Mouse (Mus musculus): ENCODE results near the gene Kcnk18. TPM values are rescaled to one million over a fixed set of nuclear protein-coding genes. Genes with fewer than 3 reads are reported as not detected.
A peak's percentile ranks its signal among the peaks of the same experiment; 100 is the strongest.

The Kcnk18 gene
- polyA plus RNA-seq, 1 experiment from 2014 or later = not detected

DNA sequence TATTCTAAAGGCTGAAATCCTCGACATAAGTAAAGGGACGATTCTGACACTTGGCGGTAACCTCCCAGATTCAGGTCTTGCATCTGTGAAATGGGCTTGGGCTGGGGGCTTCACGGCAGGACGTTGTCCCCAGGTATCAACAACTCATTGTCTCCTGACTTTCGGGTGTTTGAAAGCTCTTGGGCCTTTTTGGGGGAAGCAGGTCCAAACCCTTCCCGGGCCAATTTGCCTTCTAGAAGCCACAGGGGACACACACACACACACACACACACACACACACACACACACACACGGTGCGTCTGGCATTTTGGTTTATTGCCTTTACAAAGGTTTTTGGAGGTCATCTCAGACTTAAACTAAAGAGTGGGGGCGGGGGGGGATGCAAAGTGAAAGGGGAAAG is 25.6 kb upstream of the Kcnk18 start:
- Histone ChIP-seq H3K36me3 (no peaks in the 10 kb centered on the region), H3K9me3 (replicated peaks) (no peaks in the 10 kb centered on the region), H3K27me3 (ENCODE audit: low read depth, poor library complexity, severe bottlenecking) (peaks cover 98% of the 10 kb centered on the region), H3K4me3 (peak overlapping the region; percentile 41), H3K4me1 (peaks cover 36% of the 10 kb centered on the region), H3K27ac (no peak overlapping the region)
- no peak for DNase-seq (ENCODE audit: low spot score)
- WGBS = 1% methylated on average over 10 of the region's 10 CpGs

GRCm38 (mm10) chr19:59193986-59194820 is 24.8 kb upstream of the Kcnk18 start:
- peak; percentile 69 for DNase-seq (ENCODE audit: low spot score)
- peaks cover 90% of the 10 kb centered on the region for H3K27me3 ChIP-seq (ENCODE audit: low read depth, poor library complexity, severe bottlenecking)

DNA sequence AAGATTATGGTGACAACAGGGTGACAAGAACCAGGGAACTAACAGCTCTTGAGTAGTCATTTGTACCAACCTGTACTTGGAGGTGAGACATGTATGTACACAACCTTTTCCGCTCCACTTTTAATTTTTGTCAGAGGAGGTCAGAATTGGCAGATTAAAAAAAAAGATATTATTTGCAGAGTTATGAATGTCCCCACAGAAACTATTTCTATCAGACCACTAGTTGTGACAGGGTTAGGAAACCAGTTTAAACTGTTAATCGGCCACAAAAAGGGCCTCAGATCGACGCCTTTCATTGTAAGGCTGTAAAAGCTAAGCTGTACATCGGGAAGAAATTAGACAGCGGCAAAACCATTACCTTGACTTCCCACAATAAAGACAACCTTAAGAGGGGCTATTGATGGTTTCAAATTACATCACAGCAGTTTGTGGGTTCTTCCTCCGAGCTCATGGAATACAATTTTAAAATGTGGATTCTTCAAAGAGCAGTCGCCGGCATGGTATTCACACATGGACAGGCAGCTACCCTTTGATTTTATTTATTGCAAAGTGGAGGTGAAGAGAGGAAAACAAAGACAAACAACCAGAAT is 23.7 kb upstream of the Kcnk18 start:
- H3K36me3 ChIP-seq = no peaks in the 10 kb centered on the region
- H3K27ac ChIP-seq = no peak overlapping the region
- DNase-seq (ENCODE audit: low spot score) = no peak
- peaks cover 80% of the 10 kb centered on the region for H3K27me3 ChIP-seq (ENCODE audit: low read depth, poor library complexity, severe bottlenecking)
- 5% methylated on average over 9 of the region's 9 CpGs for WGBS
- peaks cover 5% of the 10 kb centered on the region; the same call in 1 of the 2 replicates for H3K9me3 ChIP-seq (replicated peaks)
- H3K4me3 ChIP-seq = no peak overlapping the region
- peaks cover 27% of the 10 kb centered on the region for H3K4me1 ChIP-seq

More at GRCm38 (mm10) chr19:59193986-59194820, 24.8 kb upstream of the Kcnk18 start:
- Histone ChIP-seq H3K36me3 (no peaks in the 10 kb centered on the region), H3K4me3 (peak overlapping the region; percentile 41), H3K4me1 (peaks cover 28% of the 10 kb centered on the region), H3K27ac (no peak overlapping the region), H3K9me3 (replicated peaks) (no peaks in the 10 kb centered on the region)
- under 1% methylated on average over 50 of the region's 50 CpGs for WGBS

GRCm38 (mm10) chr19:59196111-59196666 is 22.8 kb upstream of the Kcnk18 start:
- DNase-seq (ENCODE audit: low spot score) = peak; percentile 70
- H3K27me3 ChIP-seq (ENCODE audit: low read depth, poor library complexity, severe bottlenecking) = peaks cover 70% of the 10 kb centered on the region

DNA sequence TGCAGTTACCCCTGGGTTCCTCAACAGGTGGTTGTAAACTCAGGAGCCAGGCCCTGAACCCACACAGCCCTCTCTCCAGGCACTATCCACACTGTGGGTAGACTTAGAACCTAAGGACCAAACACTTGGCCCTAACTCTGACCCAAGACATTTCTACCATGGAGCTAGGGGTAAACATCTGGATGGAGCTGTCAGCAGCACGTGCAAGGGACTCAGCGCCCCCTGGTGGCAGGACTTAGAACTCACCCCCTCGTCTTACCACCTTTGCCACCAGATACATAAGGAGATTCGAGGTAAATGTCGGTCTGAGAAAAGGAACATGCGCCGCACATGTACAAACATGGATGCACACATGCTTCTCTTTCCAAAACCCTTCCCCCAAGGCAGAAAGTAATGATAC is 20.9 kb upstream of the Kcnk18 start:
- Histone ChIP-seq H3K27ac (no peak overlapping the region), H3K27me3 (ENCODE audit: low read depth, poor library complexity, severe bottlenecking) (peaks cover 51% of the 10 kb centered on the region), H3K4me3 (no peak overlapping the region), H3K4me1 (peaks cover 27% of the 10 kb centered on the region), H3K9me3 (replicated peaks) (peaks cover 5% of the 10 kb centered on the region; the same call in 1 of the 2 replicates), H3K36me3 (no peaks in the 10 kb centered on the region)
- 48% methylated on average over 7 of the region's 7 CpGs for WGBS
- DNase-seq (ENCODE audit: low spot score) = peak; percentile 79

More at GRCm38 (mm10) chr19:59196111-59196666, 22.8 kb upstream of the Kcnk18 start:
- 4% methylated on average over 15 of the region's 15 CpGs for WGBS
- Histone ChIP-seq H3K9me3 (replicated peaks) (peaks cover 5% of the 10 kb centered on the region; the same call in 1 of the 2 replicates), H3K27ac (no peak overlapping the region), H3K4me3 (no peak overlapping the region; the same call in 1 of the 2 replicates), H3K4me1 (peaks cover 27% of the 10 kb centered on the region), H3K36me3 (no peaks in the 10 kb centered on the region)

- no peak overlapping the region for H3K4me3 ChIP-seq
- peak; percentile 86 for DNase-seq (ENCODE audit: low spot score)
- H3K36me3 ChIP-seq = no peaks in the 10 kb centered on the region
- peaks cover 15% of the 10 kb centered on the region; the same call in 1 of the 2 replicates for H3K27me3 ChIP-seq (ENCODE audit: low read depth, poor library complexity, severe bottlenecking)
- H3K9me3 ChIP-seq (replicated peaks) = no peaks in the 10 kb centered on the region
- WGBS = 33% methylated on average over 5 of the region's 5 CpGs
- H3K27ac ChIP-seq = no peak overlapping the region
- no peaks in the 10 kb centered on the region for H3K4me1 ChIP-seq
These were observed 10.5 kb upstream of the Kcnk18 start for GRCm38 (mm10) chr19:59208475-59208874.

DNA sequence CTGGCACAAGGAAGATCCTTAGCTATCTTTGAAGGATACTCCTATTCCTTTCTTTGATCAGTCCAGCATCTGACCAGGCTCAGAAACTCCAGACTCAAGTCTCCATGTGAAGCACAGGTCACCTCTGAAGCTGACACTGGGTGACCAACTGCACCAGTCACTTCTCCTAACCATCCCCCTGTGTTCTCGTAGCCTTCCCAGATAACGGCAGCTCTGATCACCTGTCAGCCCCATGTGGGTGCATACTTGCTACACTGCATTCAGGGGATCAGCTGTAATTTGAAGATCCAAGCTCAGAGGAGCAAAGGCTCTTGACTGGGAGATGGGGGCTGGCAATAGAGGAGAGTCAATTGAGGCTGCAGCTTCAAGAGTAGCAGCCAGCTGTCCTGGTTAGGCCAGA is 10.0 kb upstream of the Kcnk18 start:
- Histone ChIP-seq H3K9me3 (replicated peaks) (no peaks in the 10 kb centered on the region), H3K4me3 (no peak overlapping the region), H3K27me3 (ENCODE audit: low read depth, poor library complexity, severe bottlenecking) (peaks cover 15% of the 10 kb centered on the region; the same call in 1 of the 2 replicates), H3K36me3 (no peaks in the 10 kb centered on the region), H3K4me1 (no peaks in the 10 kb centered on the region), H3K27ac (no peak overlapping the region)
- WGBS = 74% methylated on average over 2 of the region's 2 CpGs
- no peak for DNase-seq (ENCODE audit: low spot score)

DNA sequence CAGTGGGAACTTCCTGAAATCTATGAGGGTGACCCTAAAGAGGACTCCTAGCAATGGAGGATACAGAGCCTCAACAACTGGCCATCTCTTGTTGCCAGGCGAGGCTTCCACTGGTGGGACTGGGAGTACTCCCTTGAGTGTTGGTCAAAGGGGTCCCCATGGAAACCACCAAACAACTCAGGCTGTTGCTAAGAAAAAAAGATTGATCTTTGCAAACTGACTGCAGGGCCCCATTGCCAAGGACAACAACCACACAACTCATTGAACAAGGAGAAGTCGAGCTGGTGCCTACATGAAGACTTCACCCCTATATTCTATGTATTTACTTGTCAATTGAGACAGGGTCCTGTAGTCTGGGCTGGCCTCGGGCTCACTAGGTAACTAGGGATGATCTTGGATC is 2.1 kb upstream of the Kcnk18 start:
- H3K27me3 ChIP-seq (ENCODE audit: low read depth, poor library complexity, severe bottlenecking) = 0 out of 2 replicates have a peak, but pooled peaks cover 6% of the 10 kb centered on the region

DNA sequence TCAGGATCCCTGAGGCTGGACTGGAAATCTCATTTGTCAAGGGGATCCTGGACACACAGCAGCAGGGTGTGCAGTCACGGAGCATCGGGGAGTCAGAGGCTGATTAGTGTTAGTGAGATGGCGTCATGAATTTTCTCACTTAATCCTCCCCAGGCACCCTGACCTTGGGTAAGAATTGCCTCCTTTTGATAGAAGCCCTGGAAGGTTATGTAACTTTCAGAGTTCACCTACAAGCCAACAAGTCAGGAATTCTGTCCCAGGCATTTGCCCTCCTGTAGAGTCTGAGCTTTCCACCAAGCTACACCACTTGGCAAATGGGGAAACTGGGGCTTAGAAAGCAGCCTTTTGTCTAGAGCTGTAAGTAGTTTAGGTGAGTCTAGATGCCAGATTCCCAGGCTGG is 2.1 kb downstream of the Kcnk18 start:
- DNase-seq (ENCODE audit: low spot score) = no peak
- Histone ChIP-seq H3K9me3 (replicated peaks) (no peaks in the 10 kb centered on the region), H3K4me3 (no peak overlapping the region), H3K27me3 (ENCODE audit: low read depth, poor library complexity, severe bottlenecking) (0 out of 2 replicates have a peak, but pooled peaks cover 6% of the 10 kb centered on the region), H3K4me1 (no peaks in the 10 kb centered on the region), H3K36me3 (no peaks in the 10 kb centered on the region), H3K27ac (no peak overlapping the region)
- WGBS = 80% methylated on average over 3 of the region's 3 CpGs

More for the DNA sequence above, 2.1 kb upstream of the Kcnk18 start:
- no peaks in the 10 kb centered on the region for H3K9me3 ChIP-seq (replicated peaks)
- H3K4me1 ChIP-seq = no peaks in the 10 kb centered on the region
- DNase-seq (ENCODE audit: low spot score) = no peak
- H3K4me3 ChIP-seq = no peak overlapping the region
- no peak overlapping the region for H3K27ac ChIP-seq
- no peaks in the 10 kb centered on the region for H3K36me3 ChIP-seq
- 78% methylated on average over 3 of the region's 3 CpGs for WGBS

DNA sequence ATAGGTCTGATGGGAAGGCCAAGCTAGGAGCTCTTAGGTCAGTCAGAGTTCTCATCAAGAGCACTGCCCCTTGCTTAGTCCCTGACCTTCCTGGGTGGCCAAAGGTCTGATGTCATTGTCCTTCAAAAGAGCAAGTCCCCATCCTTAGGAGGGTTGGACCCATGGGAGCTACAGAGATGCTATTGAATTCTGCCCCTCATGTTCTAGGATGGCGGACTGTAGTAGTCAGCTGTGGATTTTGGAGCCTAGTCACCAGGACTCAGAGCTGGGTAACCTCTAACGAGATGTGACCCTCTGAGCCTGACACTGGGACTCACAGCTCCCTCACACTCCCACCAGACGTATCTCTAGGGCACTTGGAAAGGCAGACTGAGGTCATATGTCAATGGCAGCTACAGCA is 9.4 kb downstream of the Kcnk18 start:
- no peak for DNase-seq (ENCODE audit: low spot score)
- H3K27me3 ChIP-seq (ENCODE audit: low read depth, poor library complexity, severe bottlenecking) = no peaks in the 10 kb centered on the region
- H3K36me3 ChIP-seq = no peaks in the 10 kb centered on the region
- no peaks in the 10 kb centered on the region for H3K4me1 ChIP-seq
- 71% methylated on average over 3 of the region's 3 CpGs for WGBS
- H3K27ac ChIP-seq = no peak overlapping the region
- H3K4me3 ChIP-seq = no peak overlapping the region
- no peaks in the 10 kb centered on the region for H3K9me3 ChIP-seq (replicated peaks)

- Histone ChIP-seq H3K9me3 (replicated peaks) (no peaks in the 10 kb centered on the region), H3K4me3 (no peak overlapping the region), H3K27ac (no peak overlapping the region), H3K27me3 (ENCODE audit: low read depth, poor library complexity, severe bottlenecking) (peaks cover 2% of the 10 kb centered on the region; the same call in 1 of the 2 replicates), H3K36me3 (no peaks in the 10 kb centered on the region), H3K4me1 (no peaks in the 10 kb centered on the region)
- DNase-seq (ENCODE audit: low spot score) = no peak
- WGBS = 83% methylated on average over 5 of the region's 5 CpGs
These were observed 13.8 kb downstream of the Kcnk18 start for GRCm38 (mm10) chr19:59232786-59233185.

DNA sequence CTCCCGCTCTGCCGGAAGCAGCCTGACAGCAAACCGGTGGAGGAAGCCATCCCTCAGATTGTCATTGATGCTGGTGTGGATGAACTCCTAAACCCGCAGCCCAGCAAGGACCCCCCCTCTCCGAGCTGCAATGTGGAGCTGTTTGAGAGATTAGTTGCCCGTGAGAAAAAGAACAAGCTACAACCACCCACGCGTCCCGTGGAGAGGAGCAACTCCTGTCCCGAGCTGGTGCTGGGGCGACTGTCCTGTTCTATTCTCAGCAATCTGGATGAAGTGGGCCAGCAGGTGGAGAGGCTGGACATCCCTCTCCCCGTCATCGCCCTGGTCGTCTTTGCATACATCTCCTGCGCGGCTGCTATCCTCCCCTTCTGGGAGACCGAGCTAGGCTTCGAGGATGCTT is 16.0 kb downstream of the Kcnk18 start:
- H3K9me3 ChIP-seq (replicated peaks) = no peaks in the 10 kb centered on the region
- no peak overlapping the region for H3K27ac ChIP-seq
- 91% methylated on average over 18 of the region's 18 CpGs for WGBS
- no peak for DNase-seq (ENCODE audit: low spot score)
- H3K4me1 ChIP-seq = no peaks in the 10 kb centered on the region; the same call in 1 of the 2 replicates
- H3K36me3 ChIP-seq = no peaks in the 10 kb centered on the region
- H3K4me3 ChIP-seq = no peak overlapping the region
- H3K27me3 ChIP-seq (ENCODE audit: low read depth, poor library complexity, severe bottlenecking) = peaks cover 3% of the 10 kb centered on the region

GRCm38 (mm10) chr19:59236046-59236445 is 17.0 kb downstream of the Kcnk18 start:
- WGBS = 77% methylated on average over 6 of the region's 6 CpGs
- Histone ChIP-seq H3K27ac (no peak overlapping the region), H3K4me3 (no peak overlapping the region), H3K36me3 (no peaks in the 10 kb centered on the region), H3K4me1 (no peaks in the 10 kb centered on the region; the same call in 1 of the 2 replicates), H3K9me3 (replicated peaks) (no peaks in the 10 kb centered on the region), H3K27me3 (ENCODE audit: low read depth, poor library complexity, severe bottlenecking) (peaks cover 3% of the 10 kb centered on the region)
- DNase-seq (ENCODE audit: low spot score) = no peak

Measured in limb, embryonic 10.5 days (tissue).